Mouse (Mus musculus) limb, embryonic 14.5 days (tissue): Measurements from ENCODE around the gene Mylk. TPM values are rescaled to one million over a fixed set of nuclear protein-coding genes. Genes with fewer than 3 reads are reported as not detected.

Experiments used
- ATAC-seq: fragments of 200-750 bp; cut with Nextera tagmentation; 2 replicates; pipeline ENCODE4 v1.8.0; 2017; ENCODE audit warnings: low read depth, moderate number of reproducible peaks, moderate TSS enrichment; ENCODE audit not compliant: low FRiP score
- DNase-seq: peaks from one replicate; pipeline ENCODE4 v3.0.0-alpha.2; 2015; ENCODE audit warnings: low spot score
- H3K27ac ChIP-seq: fragments of 300-500 bp; sonication (generic); replicated peaks from 2 replicates; pipeline ENCODE4 v1.5.1; 2014; ENCODE audit warnings: low read depth, mild to moderate bottlenecking, low read length, moderate library complexity, mixed read lengths
- H3K27me3 ChIP-seq: fragments of 300-500 bp; sonication (generic); 2 replicates; pipeline ENCODE4 v1.6.1; 2014; ENCODE audit warnings: low read length, mixed read lengths; ENCODE audit not compliant: control insufficient read depth, insufficient read depth
- H3K36me3 ChIP-seq: fragments of 300-500 bp; sonication (generic); 2 replicates; pipeline ENCODE4 v1.6.1; 2014; ENCODE audit warnings: mild to moderate bottlenecking, low read length, moderate library complexity, mixed read lengths; ENCODE audit not compliant: control insufficient read depth, insufficient read depth
- H3K4me1 ChIP-seq: fragments of 300-500 bp; sonication (generic); 2 replicates; pipeline ENCODE4 v1.6.1; 2014; ENCODE audit warnings: antibody characterized with exemption, low read length, mixed read lengths; ENCODE audit not compliant: control insufficient read depth, insufficient read depth
- H3K4me2 ChIP-seq: fragments of 300-500 bp; sonication (generic); replicated peaks from 2 replicates; pipeline ENCODE4 v1.6.1; 2014; ENCODE audit warnings: low read depth, mild to moderate bottlenecking, low read length, moderate library complexity; ENCODE audit not compliant: severe bottlenecking
- H3K4me3 ChIP-seq: fragments of 300-500 bp; sonication (generic); replicated peaks from 2 replicates; pipeline ENCODE4 v1.5.1; 2014; ENCODE audit warnings: low read length
- H3K9ac ChIP-seq: fragments of 300-500 bp; sonication (generic); 2 replicates; pipeline ENCODE4 v1.6.1; 2014; ENCODE audit warnings: mild to moderate bottlenecking, low read depth, low read length, moderate library complexity; ENCODE audit not compliant: severe bottlenecking
- H3K9me3 ChIP-seq: fragments of 300-500 bp; sonication (generic); 2 replicates; pipeline ENCODE4 v1.6.1; 2016; ENCODE audit warnings: low read length; ENCODE audit not compliant: control insufficient read depth
- POLR2A ChIP-seq: fragments of 200-500 bp; IDR thresholded peaks from 2 replicates; pipeline ENCODE4 v1.8.0; 2012; ENCODE audit warnings: inconsistent platforms, mild to moderate bottlenecking, moderate library complexity, borderline replicate concordance; ENCODE audit not compliant: insufficient read depth, insufficient read length; ENCODE audit errors: extremely low read depth
- WGBS: fragments of 180-500 bp; shearing (Covaris S2); extraction: QIAGEN DNeasy Blood & Tissue Kit; methylation state at CpG from one replicate; pipeline ENCODE4 v1.1.7; 2014; 5-methylcytosine and 5-hydroxymethylcytosine counted together
- polyA plus RNA-seq, 2 experiments: library from polyadenylated mRNA; depleted of rRNA in 1 of 2; stranded (reverse) in 1 of 2; unstranded in 1 of 2; fragments of >200 nt; fragmentation: Nextera tagmentation in 1 of 2; extraction: Ambion mirVana in 1 of 2; gene quantifications; 2 replicates each; pipeline versions ENCODE4 v1.2.1 to v1.2.3; 2012 to 2014

Mylk gene
- polyA plus RNA-seq, 2 experiments, result 14.9 to 17.0 TPM

- no peak overlapping the region for H3K27ac ChIP-seq
- no peak overlapping the region for H3K9ac ChIP-seq
- H3K4me3 ChIP-seq, result no peak overlapping the region
- no peaks in the 10 kb centered on the region for H3K27me3 ChIP-seq
- no peak overlapping the region for H3K4me2 ChIP-seq
- 63% methylated on average over 4 of the region's 4 CpGs for WGBS
- no peaks in the 10 kb centered on the region for H3K4me1 ChIP-seq
- no peaks in the 10 kb centered on the region for H3K36me3 ChIP-seq
- ATAC-seq (no peak), DNase-seq (no peak)
- TF ChIP-seq POLR2A, result no peak
- H3K9me3 ChIP-seq, result no peaks in the 10 kb centered on the region
Measured at GRCm38 (mm10) chr16:34784675-34785074, 39.7 kb downstream of the Mylk start.

- Histone ChIP-seq H3K4me1 (no peaks in the 10 kb centered on the region; the same call in 1 of the 2 replicates), H3K36me3 (no peaks in the 10 kb centered on the region), H3K9me3 (no peaks in the 10 kb centered on the region), H3K27ac (no peak overlapping the region), H3K4me2 (no peak overlapping the region), H3K27me3 (no peaks in the 10 kb centered on the region), H3K9ac (no peak overlapping the region), H3K4me3 (no peak overlapping the region)
- DNase-seq, result no peak
- 16% methylated on average over 1 of the region's 1 CpGs for WGBS
- no peak for ATAC-seq
- no peak for TF ChIP-seq POLR2A
Measured at GRCm38 (mm10) chr16:34792555-34792954, 47.5 kb downstream of the Mylk start.

- no peak overlapping the region for H3K4me3 ChIP-seq
- no peaks in the 10 kb centered on the region for H3K27me3 ChIP-seq
- WGBS, result 38% methylated on average over 5 of the region's 5 CpGs
- ATAC-seq, result no peak
- H3K9me3 ChIP-seq, result no peaks in the 10 kb centered on the region
- no peaks in the 10 kb centered on the region for H3K36me3 ChIP-seq
- H3K4me1 ChIP-seq, result no peaks in the 10 kb centered on the region; the same call in 1 of the 2 replicates
- DNase-seq, result no peak
- no peak overlapping the region for H3K9ac ChIP-seq
- TF ChIP-seq POLR2A, result no peak
- H3K4me2 ChIP-seq, result no peak overlapping the region
- no peak overlapping the region for H3K27ac ChIP-seq
Measured at GRCm38 (mm10) chr16:34793000-34793399, 48.0 kb downstream of the Mylk start.

GRCm38 (mm10) chr16:34801222-34801621, 56.2 kb downstream of the Mylk start:
- ATAC-seq (no peak), DNase-seq (no peak)
- Histone ChIP-seq H3K4me1 (peaks cover 4% of the 10 kb centered on the region), H3K36me3 (no peaks in the 10 kb centered on the region), H3K27me3 (no peaks in the 10 kb centered on the region), H3K4me2 (no peak overlapping the region), H3K27ac (no peak overlapping the region), H3K9ac (no peak overlapping the region), H3K9me3 (no peaks in the 10 kb centered on the region), H3K4me3 (no peak overlapping the region)
- TF ChIP-seq POLR2A, result no peak
- 81% methylated on average over 5 of the region's 5 CpGs for WGBS

GRCm38 (mm10) chr16:34804286-34805010, 59.4 kb downstream of the Mylk start:
- H3K4me3 ChIP-seq, result no peak overlapping the region
- no peak for TF ChIP-seq POLR2A
- H3K27me3 ChIP-seq, result no peaks in the 10 kb centered on the region
- H3K9ac ChIP-seq, result no peak overlapping the region
- ATAC-seq (no peak), DNase-seq (peak; percentile 47)
- no peak overlapping the region for H3K4me2 ChIP-seq
- no peaks in the 10 kb centered on the region for H3K9me3 ChIP-seq
- WGBS, result 16% methylated on average over 11 of the region's 11 CpGs
- no peak overlapping the region for H3K27ac ChIP-seq
- H3K4me1 ChIP-seq, result peaks cover 11% of the 10 kb centered on the region
- no peaks in the 10 kb centered on the region for H3K36me3 ChIP-seq
